Mouse (Mus musculus) limb, embryonic 13.5 days (tissue): ENCODE data around the gene Cer1. TPM values are rescaled to one million over a fixed set of nuclear protein-coding genes. Genes with fewer than 3 reads are reported as not detected.

Experiments
- ATAC-seq: fragments of 200-750 bp; cut with Nextera tagmentation; 2 replicates; pipeline ENCODE4 v1.8.0; 2017; ENCODE audit warnings: low read depth, moderate number of reproducible peaks, moderate TSS enrichment; ENCODE audit not compliant: low FRiP score
- H3K27ac ChIP-seq: fragments of 300-500 bp; sonication (generic); 2 replicates; pipeline ENCODE4 v1.5.1; 2015; ENCODE audit warnings: inconsistent platforms, mild to moderate bottlenecking, moderate library complexity
- H3K27me3 ChIP-seq: fragments of 300-500 bp; sonication (generic); 2 replicates; pipeline ENCODE4 v1.6.1; 2015; ENCODE audit warnings: mild to moderate bottlenecking, inconsistent platforms
- H3K36me3 ChIP-seq: fragments of 300-500 bp; sonication (generic); 2 replicates; pipeline ENCODE4 v1.6.1; 2015; ENCODE audit warnings: inconsistent platforms, mild to moderate bottlenecking, moderate library complexity
- H3K4me1 ChIP-seq: fragments of 300-500 bp; sonication (generic); 2 replicates; pipeline ENCODE4 v1.6.1; 2015; ENCODE audit warnings: inconsistent platforms
- H3K4me2 ChIP-seq: fragments of 300-500 bp; sonication (generic); replicated peaks from 2 replicates; pipeline ENCODE4 v1.6.1; 2015; ENCODE audit warnings: inconsistent platforms, mild to moderate bottlenecking, moderate library complexity
- H3K4me3 ChIP-seq: fragments of 300-500 bp; sonication (generic); 2 replicates; pipeline ENCODE4 v1.5.1; 2015; ENCODE audit warnings: moderate library complexity, mild to moderate bottlenecking, inconsistent platforms
- H3K9ac ChIP-seq: fragments of 300-500 bp; sonication (generic); 2 replicates; pipeline ENCODE4 v1.6.1; 2015; ENCODE audit warnings: mild to moderate bottlenecking, inconsistent platforms
- H3K9me3 ChIP-seq: fragments of 300-500 bp; sonication (generic); 2 replicates; pipeline ENCODE4 v1.6.1; 2016; ENCODE audit warnings: inconsistent platforms
- WGBS: fragments of 180-500 bp; shearing (Covaris S2); methylation state at CpG from one replicate; pipeline ENCODE4 v1.1.7; 2015; 5-methylcytosine and 5-hydroxymethylcytosine counted together
- polyA plus RNA-seq: library from polyadenylated mRNA; unstranded; fragments of >200 nt; fragmentation: Nextera tagmentation; extraction: Ambion mirVana; gene quantifications from 2 replicates; pipeline ENCODE4 v1.2.1, GENCODE M21; 2015

Cer1 gene
- polyA plus RNA-seq, 1 experiment from 2014 or later: 1.1 TPM

DNA sequence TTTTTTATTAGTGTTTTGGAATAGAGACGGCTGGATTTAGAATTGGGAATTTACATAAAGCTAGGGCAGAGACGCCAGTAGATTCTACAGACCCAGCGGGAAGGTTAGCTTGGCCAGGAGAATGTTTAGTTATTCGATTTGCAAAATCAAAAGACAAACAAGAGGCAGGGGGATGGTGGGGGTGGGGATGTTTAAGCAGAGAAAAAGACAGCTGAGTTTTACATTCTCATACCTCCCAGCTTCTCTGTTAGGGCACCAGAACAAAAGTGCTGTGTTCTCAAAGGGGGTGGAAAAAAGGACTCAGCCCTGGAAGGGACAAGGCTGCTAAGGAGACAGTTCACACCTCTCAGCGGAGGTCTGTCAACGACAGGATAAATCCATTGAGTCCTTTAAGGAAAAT lies 12.8 kb downstream of the Cer1 start:
- Histone ChIP-seq H3K4me3 (no peak overlapping the region), H3K9me3 (no peaks in the 10 kb centered on the region), H3K27ac (no peak overlapping the region), H3K27me3 (no peaks in the 10 kb centered on the region), H3K4me1 (peaks cover 20% of the 10 kb centered on the region), H3K36me3 (no peaks in the 10 kb centered on the region), H3K9ac (no peak overlapping the region), H3K4me2 (no peak overlapping the region)
- no peak for ATAC-seq
- 47% methylated on average over 6 of the region's 6 CpGs for WGBS

DNA sequence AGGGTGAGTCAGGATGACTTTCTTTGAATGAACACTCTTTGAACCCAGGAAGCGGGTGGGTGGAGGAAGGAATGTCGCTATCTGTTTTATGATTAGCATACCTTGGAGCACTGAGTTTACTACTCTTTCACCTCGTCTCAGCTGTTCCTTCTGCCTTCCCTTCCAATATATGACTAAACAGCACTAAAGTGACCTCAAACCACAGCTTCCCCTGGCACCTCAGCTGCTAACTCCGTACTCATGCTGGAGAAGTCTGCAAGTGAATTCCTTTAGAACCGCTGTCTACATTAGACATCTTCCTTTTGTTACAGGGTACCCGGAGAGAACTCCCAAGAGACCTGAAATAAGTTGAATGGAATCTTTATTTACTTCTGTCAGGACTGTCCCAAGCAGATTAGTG lies 14.0 kb downstream of the Cer1 start:
- no peak for ATAC-seq
- 74% methylated on average over 6 of the region's 6 CpGs for WGBS

DNA sequence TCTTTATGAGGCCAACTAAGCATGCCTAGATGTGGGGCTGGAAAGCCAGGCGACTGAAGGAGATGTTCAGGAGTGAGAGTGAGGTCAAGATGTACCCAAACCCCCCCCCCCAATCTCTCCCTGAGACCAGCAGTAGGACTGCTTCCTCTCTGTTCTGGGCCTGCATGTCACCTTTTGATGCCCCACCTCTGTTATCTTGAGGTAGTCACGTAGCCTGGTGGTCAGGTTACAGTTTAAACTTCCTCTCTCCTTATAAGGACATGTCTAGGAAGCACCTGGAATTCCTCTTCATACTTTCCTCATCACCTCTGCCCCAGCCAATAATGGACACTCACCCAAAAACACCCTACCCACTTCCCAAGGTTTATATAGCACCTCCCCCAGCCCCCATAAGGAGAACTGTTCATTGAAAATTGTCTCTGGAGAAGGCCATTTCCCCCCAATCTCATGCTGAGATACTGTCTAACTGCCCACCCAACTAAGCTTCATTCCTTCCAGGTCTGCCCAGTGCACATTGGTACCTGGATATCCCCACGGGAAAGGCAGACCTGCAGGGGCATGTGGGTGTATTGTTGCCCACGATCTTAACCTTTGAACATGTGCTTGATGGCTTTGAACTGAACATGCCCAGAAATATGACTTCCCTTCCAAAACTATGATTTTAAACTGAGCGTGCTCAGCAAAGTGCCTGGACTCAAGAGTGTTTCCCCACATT lies 17.1 kb downstream of the Cer1 start:
- H3K9ac ChIP-seq: no peak overlapping the region
- H3K27me3 ChIP-seq: no peaks in the 10 kb centered on the region
- H3K4me2 ChIP-seq: no peak overlapping the region
- ATAC-seq: no peak
- no peak overlapping the region for H3K4me3 ChIP-seq
- 82% methylated on average over 5 of the region's 5 CpGs for WGBS
- peaks cover 10% of the 10 kb centered on the region for H3K4me1 ChIP-seq
- no peaks in the 10 kb centered on the region for H3K9me3 ChIP-seq
- no peaks in the 10 kb centered on the region for H3K36me3 ChIP-seq
- H3K27ac ChIP-seq: no peak overlapping the region

More for the DNA sequence above, 14.0 kb downstream of the Cer1 start:
- H3K4me2 ChIP-seq: no peak overlapping the region
- no peaks in the 10 kb centered on the region for H3K9me3 ChIP-seq
- H3K36me3 ChIP-seq: no peaks in the 10 kb centered on the region
- no peak overlapping the region for H3K9ac ChIP-seq
- H3K4me3 ChIP-seq: no peak overlapping the region
- no peaks in the 10 kb centered on the region for H3K27me3 ChIP-seq
- H3K4me1 ChIP-seq: peaks cover 20% of the 10 kb centered on the region
- no peak overlapping the region for H3K27ac ChIP-seq

DNA sequence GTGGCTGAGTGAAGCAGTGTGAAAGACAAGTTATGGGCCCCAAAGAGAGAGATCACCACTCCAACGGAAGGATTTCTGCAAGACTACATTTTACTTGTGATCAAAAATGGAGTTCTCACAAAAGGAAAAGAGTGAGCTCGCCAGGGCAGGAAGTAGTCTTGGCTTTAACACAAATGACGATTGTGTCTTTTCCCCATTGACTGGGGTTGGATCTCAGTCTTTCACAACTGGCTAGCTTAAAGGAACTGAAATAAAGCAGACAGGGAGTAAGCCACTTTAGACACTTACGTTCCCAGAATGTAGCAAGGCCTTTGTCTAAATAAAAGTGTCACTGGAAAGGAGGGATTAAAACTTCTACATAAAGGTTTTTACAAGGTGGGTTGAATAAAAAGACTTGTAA lies 17.8 kb downstream of the Cer1 start:
- Histone ChIP-seq H3K27ac (0 out of 2 replicates have a peak overlapping the region, but pooled peaks have one; percentile 16), H3K4me1 (peaks cover 2% of the 10 kb centered on the region), H3K4me2 (no peak overlapping the region), H3K9me3 (no peaks in the 10 kb centered on the region), H3K4me3 (no peak overlapping the region), H3K9ac (no peak overlapping the region), H3K36me3 (no peaks in the 10 kb centered on the region), H3K27me3 (no peaks in the 10 kb centered on the region)
- 57% methylated on average over 4 of the region's 4 CpGs for WGBS
- no peak for ATAC-seq

DNA sequence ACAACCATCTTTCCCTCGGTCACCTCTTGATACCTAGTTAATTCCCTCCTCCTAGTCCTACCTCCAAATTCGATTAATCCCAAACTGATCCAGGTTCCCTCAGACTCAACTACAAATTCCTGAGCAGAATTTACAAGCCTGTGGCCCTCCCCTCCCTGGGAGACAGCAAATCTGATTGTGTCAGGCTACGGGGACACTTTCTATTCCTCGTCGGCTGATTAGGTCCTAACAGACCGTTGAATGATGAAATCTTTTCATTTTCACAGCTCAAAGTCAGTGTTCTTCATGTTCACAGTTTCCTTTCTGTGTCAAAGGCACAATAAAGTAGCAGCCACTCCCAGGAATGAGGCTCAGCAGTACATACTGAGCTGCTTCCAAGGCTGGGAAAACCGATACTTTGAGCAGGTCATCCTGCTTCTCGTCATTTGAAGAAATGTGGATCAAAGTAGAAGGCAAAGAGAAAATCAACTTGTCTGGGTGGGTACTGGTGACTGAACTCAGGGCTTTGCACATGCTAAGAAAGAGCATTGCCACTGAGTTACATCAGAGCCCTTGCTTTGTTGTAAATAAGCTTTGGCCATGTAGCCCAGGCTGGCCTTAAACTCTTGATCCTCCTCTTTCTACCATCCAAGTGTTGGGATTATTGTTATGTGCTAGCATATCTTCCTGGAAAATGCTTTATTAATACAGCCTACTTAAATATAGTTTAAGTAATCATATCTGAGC lies 19.8 kb downstream of the Cer1 start:
- no peak overlapping the region for H3K4me2 ChIP-seq
- no peak overlapping the region for H3K4me3 ChIP-seq
- H3K36me3 ChIP-seq: no peaks in the 10 kb centered on the region
- H3K27ac ChIP-seq: no peak overlapping the region
- ATAC-seq: no peak
- 79% methylated on average over 8 of the region's 8 CpGs for WGBS
- H3K4me1 ChIP-seq: no peaks in the 10 kb centered on the region
- no peaks in the 10 kb centered on the region for H3K9me3 ChIP-seq
- no peaks in the 10 kb centered on the region for H3K27me3 ChIP-seq
- no peak overlapping the region for H3K9ac ChIP-seq

DNA sequence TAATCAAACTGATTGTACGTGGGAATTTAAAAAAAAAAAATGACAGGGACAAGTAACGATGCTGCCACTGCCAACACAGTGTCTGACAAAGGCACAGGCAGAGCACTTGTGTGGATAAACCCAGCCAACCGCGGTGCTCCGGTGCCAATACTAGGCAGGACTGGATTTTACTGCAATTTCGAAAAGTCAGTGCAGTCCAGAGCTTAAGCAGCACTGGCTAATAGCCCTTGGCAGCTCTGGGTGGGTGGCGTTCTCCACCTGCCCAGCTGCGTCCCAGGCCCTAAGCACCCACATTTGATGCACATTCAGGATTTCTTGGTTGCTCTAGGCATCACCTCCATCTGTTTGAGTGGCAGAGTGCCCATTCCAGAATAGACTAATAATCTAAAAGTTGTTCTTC lies 21.6 kb downstream of the Cer1 start:
- WGBS: 86% methylated on average over 8 of the region's 8 CpGs
- H3K36me3 ChIP-seq: no peaks in the 10 kb centered on the region
- no peak overlapping the region for H3K4me3 ChIP-seq
- no peak overlapping the region for H3K27ac ChIP-seq
- H3K9ac ChIP-seq: no peak overlapping the region
- ATAC-seq: no peak
- H3K27me3 ChIP-seq: no peaks in the 10 kb centered on the region
- H3K4me1 ChIP-seq: peaks cover 10% of the 10 kb centered on the region
- H3K4me2 ChIP-seq: no peak overlapping the region
- H3K9me3 ChIP-seq: no peaks in the 10 kb centered on the region

DNA sequence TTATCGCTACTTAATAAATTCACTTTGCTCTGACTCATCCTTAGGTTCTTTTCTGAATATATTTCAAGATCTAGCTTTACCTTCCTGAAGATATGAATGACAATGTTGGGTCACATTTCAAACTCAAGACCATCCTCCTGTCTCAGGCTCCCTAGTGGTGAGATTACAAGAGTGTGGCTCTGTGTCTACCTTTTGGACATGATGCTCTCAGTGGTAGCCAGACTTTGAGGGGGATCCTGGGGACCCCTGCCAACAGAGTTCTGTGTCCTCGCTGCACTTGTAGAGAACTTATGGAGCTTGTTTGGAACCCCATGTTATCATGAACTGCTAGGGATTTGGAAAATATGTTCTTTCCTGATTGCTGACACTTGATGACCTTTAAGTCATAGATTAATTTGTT lies 23.5 kb downstream of the Cer1 start:
- Histone ChIP-seq H3K27me3 (no peaks in the 10 kb centered on the region), H3K4me2 (no peak overlapping the region), H3K36me3 (no peaks in the 10 kb centered on the region), H3K4me1 (peaks cover 15% of the 10 kb centered on the region), H3K9ac (no peak overlapping the region), H3K27ac (no peak overlapping the region), H3K4me3 (no peak overlapping the region), H3K9me3 (no peaks in the 10 kb centered on the region)
- 95% methylated on average over 2 of the region's 2 CpGs for WGBS
- no peak for ATAC-seq

DNA sequence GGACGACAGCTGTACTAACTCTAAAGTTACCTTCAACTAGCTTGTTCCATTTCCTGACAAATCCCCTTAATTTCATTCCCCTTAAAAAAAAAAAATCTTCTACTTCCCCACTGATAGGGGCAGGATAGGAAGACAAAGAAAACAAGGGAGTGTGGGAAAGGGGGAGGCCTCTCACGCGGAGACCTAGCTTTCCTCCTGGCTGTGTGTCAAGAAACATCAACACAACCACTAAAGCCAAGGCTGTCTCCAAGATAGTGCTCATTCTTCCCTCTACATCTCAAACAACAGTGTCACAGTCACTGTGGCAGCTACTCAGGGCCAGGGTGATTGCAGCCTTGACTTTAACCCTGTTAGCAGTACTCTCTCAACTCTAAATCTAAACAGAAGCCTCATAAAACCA lies 24.4 kb downstream of the Cer1 start:
- Histone ChIP-seq H3K27ac (no peak overlapping the region), H3K4me3 (no peak overlapping the region), H3K4me2 (no peak overlapping the region), H3K9ac (no peak overlapping the region), H3K36me3 (no peaks in the 10 kb centered on the region), H3K9me3 (no peaks in the 10 kb centered on the region), H3K27me3 (no peaks in the 10 kb centered on the region), H3K4me1 (peaks cover 17% of the 10 kb centered on the region)
- WGBS: 60% methylated on average over 3 of the region's 3 CpGs
- ATAC-seq: no peak

DNA sequence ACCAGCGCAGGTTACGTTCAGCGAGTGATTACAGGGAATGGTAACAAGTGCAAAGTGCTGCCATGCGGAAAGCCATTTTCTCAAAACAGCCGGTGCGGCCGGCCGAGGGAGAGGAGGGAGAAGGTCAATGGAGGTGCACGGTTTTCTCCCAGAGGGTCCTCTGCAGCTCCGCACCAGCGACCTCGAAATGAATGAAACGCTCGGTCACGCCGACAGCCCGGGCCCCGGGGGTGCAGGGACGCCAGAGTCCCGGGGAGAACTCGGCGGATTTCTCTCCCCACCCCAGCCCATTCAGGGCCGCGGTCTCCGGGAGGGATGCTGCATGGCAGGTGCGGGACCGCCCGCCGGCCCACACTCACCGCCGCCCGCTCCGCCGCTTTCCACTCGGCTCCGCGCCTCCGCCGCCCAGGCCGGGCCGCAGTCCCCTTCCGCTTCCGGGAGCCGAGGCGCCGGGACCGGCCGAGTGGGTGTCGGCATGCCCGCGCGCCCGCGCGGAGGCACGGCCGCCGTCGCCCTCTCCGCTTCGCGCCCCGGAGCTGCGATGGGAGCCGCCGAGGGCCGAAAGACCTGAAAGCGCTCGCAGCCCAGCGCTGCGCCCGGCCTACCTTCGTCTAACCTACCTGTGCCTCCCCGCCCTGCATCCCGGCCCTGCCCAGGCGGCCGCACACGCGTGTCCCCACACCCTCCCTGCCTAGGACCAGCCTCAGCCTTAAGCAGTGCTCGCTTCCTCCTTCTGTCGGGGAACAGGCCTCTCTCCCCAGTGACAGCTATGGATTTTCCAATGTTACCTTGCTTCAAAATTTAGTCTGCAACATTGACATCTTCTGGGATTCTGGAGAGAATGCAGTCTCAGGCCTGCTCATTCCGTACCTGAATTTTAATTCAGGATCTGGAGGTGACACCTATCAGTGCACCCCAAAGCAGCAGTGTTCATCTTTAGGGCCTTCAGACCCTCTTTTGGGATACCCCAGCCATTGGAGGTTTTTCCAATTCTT lies 25.5 kb downstream of the Cer1 start, which contains the start of gene Zdhhc21:
Gene Zdhhc21, minus strand, starts transcription at position 828 of the 995 bp plus-strand sequence.
- ATAC-seq: peak; percentile 85
- Histone ChIP-seq H3K36me3 (no peaks in the 10 kb centered on the region), H3K4me1 (peaks cover 17% of the 10 kb centered on the region), H3K9ac (peak within 1 kb of the TSS; percentile 90), H3K4me3 (peak within 1 kb of the TSS; percentile 82), H3K27ac (peak within 1 kb of the TSS; percentile 76), H3K9me3 (no peaks in the 10 kb centered on the region), H3K27me3 (no peaks in the 10 kb centered on the region), H3K4me2 (peak within 1 kb of the TSS; percentile 76)
- under 1% methylated on average over 65 of the region's 82 CpGs for WGBS

DNA sequence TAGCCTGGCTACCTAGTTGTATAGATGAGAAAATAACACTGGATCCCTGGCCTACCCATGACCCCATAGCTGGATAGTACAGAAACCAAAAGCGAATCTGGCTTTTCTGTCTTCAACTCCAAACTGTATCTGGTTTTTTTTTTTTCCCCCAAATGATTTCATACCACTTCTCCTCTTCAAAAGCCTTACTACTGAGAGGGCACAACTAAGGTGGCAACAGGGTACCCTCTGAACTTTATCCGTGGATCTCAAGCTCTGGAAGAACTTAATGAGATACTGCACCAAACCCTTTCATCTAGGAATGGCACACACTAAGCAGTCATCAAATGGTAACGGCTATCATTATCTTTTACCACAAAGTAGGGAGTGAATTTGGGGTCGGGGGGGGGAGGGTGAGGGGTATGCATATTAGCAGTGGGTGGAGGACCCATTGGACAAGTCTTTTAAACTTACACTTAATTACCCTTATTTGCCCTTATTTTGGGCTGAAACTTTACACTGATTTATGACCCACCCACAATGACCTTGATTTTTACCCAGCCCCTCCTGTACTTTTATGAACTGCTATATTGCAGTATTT lies 26.4 kb downstream of the Cer1 start:
- Histone ChIP-seq H3K9ac (peak overlapping the region; percentile 90), H3K36me3 (no peaks in the 10 kb centered on the region), H3K4me3 (peak overlapping the region; percentile 82), H3K4me1 (peaks cover 17% of the 10 kb centered on the region), H3K27me3 (no peaks in the 10 kb centered on the region), H3K27ac (no peak overlapping the region), H3K4me2 (peak overlapping the region; percentile 76), H3K9me3 (no peaks in the 10 kb centered on the region)
- no peak for ATAC-seq
- 25% methylated on average over 4 of the region's 4 CpGs for WGBS

DNA sequence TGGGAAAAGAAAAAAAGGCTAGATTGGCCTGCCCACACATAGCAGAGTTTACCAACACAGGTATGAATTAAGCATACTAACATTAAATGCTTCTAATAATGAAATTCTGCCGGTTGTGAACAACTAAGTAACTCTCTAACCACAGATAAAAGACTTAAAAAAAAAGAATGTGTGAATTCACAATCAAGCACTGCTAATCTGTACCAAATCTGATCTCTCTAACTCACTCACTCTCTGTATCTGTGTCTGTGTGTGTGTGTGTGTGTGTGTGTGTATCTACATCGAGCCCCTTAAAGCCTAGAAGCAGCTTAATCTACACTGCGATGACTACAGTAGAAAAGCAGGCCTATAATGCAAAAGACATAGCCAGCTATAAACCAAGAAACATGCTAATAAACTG lies 28.0 kb downstream of the Cer1 start:
- H3K4me1 ChIP-seq: peaks cover 17% of the 10 kb centered on the region
- H3K9ac ChIP-seq: no peak overlapping the region
- H3K36me3 ChIP-seq: peaks cover 6% of the 10 kb centered on the region
- 82% methylated on average over 3 of the region's 3 CpGs for WGBS
- ATAC-seq: no peak
- H3K27me3 ChIP-seq: no peaks in the 10 kb centered on the region
- H3K4me2 ChIP-seq: no peak overlapping the region
- no peak overlapping the region for H3K4me3 ChIP-seq
- H3K9me3 ChIP-seq: no peaks in the 10 kb centered on the region
- no peak overlapping the region for H3K27ac ChIP-seq
